Comparison of ENCODE assay signal across 20 mouse cellular contexts in genomic region chrX:22898048-22898697, GRCm38 (mm10).
DNase-seq lines count a peak whose midpoint lies in the region; ATAC-seq and TF ChIP-seq lines count a peak whose summit lies in the region.
"Had no signal": no experiment of that assay in that cellular context is flagged by ENCODE, and none has a peak within 500 bp of the region (broad histone marks: within the 10 kb centered on the region; RNA-seq: fewer than 3 reads in every experiment).

No protein-coding gene starts in this region.

- H3K27me3 ChIP-seq in midbrain, embryonic 11.5 days (ENCODE audit: control insufficient read depth, insufficient read depth, low read length), result no peaks in the 10 kb centered on the region
- no peaks in the 10 kb centered on the region for H3K27me3 ChIP-seq in midbrain, embryonic 16.5 days (ENCODE audit: control insufficient read depth, insufficient read depth, low read depth, low read length)
- no peaks in the 10 kb centered on the region for H3K27me3 ChIP-seq in forebrain, embryonic 15.5 days
- H3K27me3 ChIP-seq in midbrain, postnatal 0 days (ENCODE audit: insufficient read depth, low read length), result no peaks in the 10 kb centered on the region
- H3K27me3 ChIP-seq: stomach, embryonic 15.5 days had no signal

- no peak overlapping the region for H3K9ac ChIP-seq in midbrain, embryonic 11.5 days (ENCODE audit: low read length)
- H3K9ac ChIP-seq in midbrain, embryonic 16.5 days (ENCODE audit: low read depth, low read length), result no peak overlapping the region
- H3K9ac ChIP-seq in forebrain, embryonic 15.5 days (replicated peaks), result no peak overlapping the region
- H3K9ac ChIP-seq in midbrain, postnatal 0 days (replicated peaks; ENCODE audit: low read length, poor library complexity, severe bottlenecking), result no peak overlapping the region
- H3K9ac ChIP-seq: stomach, embryonic 15.5 days had no signal

- DNase-seq in midbrain, embryonic 11.5 days (ENCODE audit: low spot score, missing footprints), result peak; percentile 72
- peak; percentile 10 for DNase-seq in brain, embryonic 18.5 days (ENCODE audit: low read depth, low spot score)
- DNase-seq in midbrain, postnatal 0 days (ENCODE audit: low spot score), result peak; percentile 19
- DNase-seq in heart, postnatal 4 days, result no peak
- no peak for DNase-seq in lung, postnatal 25 days (ENCODE audit: low spot score)
- DNase-seq: adrenal gland, postnatal 14 days; cerebellum, adult 9-10 months; heart, postnatal 14 days; kidney, adult 9 months; kidney, postnatal 4 days; lung, adult 18-20 months; lung, postnatal 36 days; spleen, adult 18-20 months; thymus, adult 2 months had no signal

- TF ChIP-seq CTCF in midbrain, postnatal 0 days (IDR thresholded peaks at IDR 0.05), result no peak

- H3K36me3 ChIP-seq in midbrain, embryonic 11.5 days (ENCODE audit: control insufficient read depth, insufficient read depth, low read length), result no peaks in the 10 kb centered on the region
- H3K36me3 ChIP-seq in midbrain, embryonic 16.5 days (ENCODE audit: control insufficient read depth, insufficient read depth, low read length), result no peaks in the 10 kb centered on the region
- H3K36me3 ChIP-seq in forebrain, embryonic 15.5 days, result no peaks in the 10 kb centered on the region
- no peaks in the 10 kb centered on the region for H3K36me3 ChIP-seq in midbrain, postnatal 0 days (ENCODE audit: insufficient read depth, low read length)
- H3K36me3 ChIP-seq: stomach, embryonic 15.5 days had no signal

- H3K4me2 ChIP-seq in midbrain, embryonic 11.5 days, result no peak overlapping the region
- no peak overlapping the region for H3K4me2 ChIP-seq in midbrain, embryonic 16.5 days (ENCODE audit: low read length)
- no peak overlapping the region for H3K4me2 ChIP-seq in forebrain, embryonic 15.5 days (replicated peaks)
- no peak overlapping the region for H3K4me2 ChIP-seq in midbrain, postnatal 0 days (ENCODE audit: low read depth, low read length, poor library complexity, severe bottlenecking)
- H3K4me2 ChIP-seq: heart, embryonic 11.5 days; stomach, embryonic 15.5 days had no signal

- 48% methylated on average over 7 of the region's 7 CpGs for WGBS in midbrain, embryonic 11.5 days
- 28% methylated on average over 7 of the region's 7 CpGs for WGBS in midbrain, embryonic 16.5 days
- WGBS in forebrain, embryonic 15.5 days, result 21% methylated on average over 7 of the region's 7 CpGs
- 33% methylated on average over 7 of the region's 7 CpGs for WGBS in midbrain, postnatal 0 days

- H3K27ac ChIP-seq in midbrain, embryonic 11.5 days (ENCODE audit: low read depth, low read length), result no peak overlapping the region
- H3K27ac ChIP-seq in midbrain, embryonic 16.5 days (ENCODE audit: low read length), result no peak overlapping the region
- peak overlapping the region; percentile 34 for H3K27ac ChIP-seq in forebrain, embryonic 15.5 days (replicated peaks)
- no peak overlapping the region for H3K27ac ChIP-seq in midbrain, postnatal 0 days (ENCODE audit: low read depth, low read length)
- H3K27ac ChIP-seq: stomach, embryonic 15.5 days had no signal

- no peaks in the 10 kb centered on the region for H3K4me1 ChIP-seq in midbrain, embryonic 11.5 days (ENCODE audit: control insufficient read depth, insufficient read depth, low read length)
- no peaks in the 10 kb centered on the region for H3K4me1 ChIP-seq in midbrain, embryonic 16.5 days (ENCODE audit: control insufficient read depth, insufficient read depth, low read length)
- no peaks in the 10 kb centered on the region for H3K4me1 ChIP-seq in forebrain, embryonic 15.5 days
- H3K4me1 ChIP-seq in midbrain, postnatal 0 days (ENCODE audit: insufficient read depth, low read length), result no peaks in the 10 kb centered on the region
- H3K4me1 ChIP-seq: stomach, embryonic 15.5 days had no signal

- peak; percentile 66; the same call in 1 of the 2 replicates for ATAC-seq in midbrain, embryonic 11.5 days (ENCODE audit: low FRiP score)
- no peak for ATAC-seq in midbrain, embryonic 16.5 days
- peak; percentile 93 for ATAC-seq in forebrain, embryonic 15.5 days (replicated peaks)
- no peak for ATAC-seq in midbrain, postnatal 0 days (ENCODE audit: low FRiP score)
- ATAC-seq: activated CD4-positive, CD25-positive, alpha-beta regulatory T cell, adult 4 months; Patski had no signal

- no peaks in the 10 kb centered on the region for H3K9me3 ChIP-seq in midbrain, embryonic 11.5 days (ENCODE audit: control insufficient read depth, low read length)
- H3K9me3 ChIP-seq in midbrain, embryonic 16.5 days (replicated peaks; ENCODE audit: control insufficient read depth, low read length, poor library complexity, severe bottlenecking), result no peaks in the 10 kb centered on the region
- no peaks in the 10 kb centered on the region for H3K9me3 ChIP-seq in forebrain, embryonic 15.5 days
- no peaks in the 10 kb centered on the region for H3K9me3 ChIP-seq in midbrain, postnatal 0 days (ENCODE audit: low read length)
- H3K9me3 ChIP-seq: stomach, embryonic 15.5 days had no signal

- H3K4me3 ChIP-seq in midbrain, embryonic 11.5 days (ENCODE audit: low read depth, low read length), result no peak overlapping the region
- no peak overlapping the region for H3K4me3 ChIP-seq in midbrain, embryonic 16.5 days (ENCODE audit: low read depth, low read length)
- no peak overlapping the region for H3K4me3 ChIP-seq in forebrain, embryonic 15.5 days
- H3K4me3 ChIP-seq in midbrain, postnatal 0 days (ENCODE audit: low read depth, low read length), result no peak overlapping the region
- H3K4me3 ChIP-seq: stomach, embryonic 15.5 days had no signal

Comparison
In these comparisons a context has a peak if more than half of its experiments do, and no peak if none do; other contexts are left out.
1. ATAC-seq: peak in midbrain, embryonic 11.5 days (single experiment) and forebrain, embryonic 15.5 days (single experiment); none in midbrain, embryonic 16.5 days (single experiment) and midbrain, postnatal 0 days (single experiment).
2. DNase-seq: peak in midbrain, embryonic 11.5 days (single experiment), brain, embryonic 18.5 days (single experiment) and midbrain, postnatal 0 days (single experiment); none in heart, postnatal 4 days (single experiment) and lung, postnatal 25 days (single experiment).